Mouse (Mus musculus) heart, adult 2 months (tissue): ENCODE data around the gene 1700007K13Rik.

Experiments used
- CTCF ChIP-seq: fragments of 200-600 bp; IDR thresholded peaks from 2 replicates; pipeline ENCODE4 v1.8.1; 2022; ENCODE audit warnings: antibody characterized with exemption, mild to moderate bottlenecking, moderate library complexity
- EP300 ChIP-seq: fragments of 200-500 bp; IDR thresholded peaks from 2 replicates; pipeline ENCODE4 v1.6.1; 2011; ENCODE audit warnings: low read depth, low read length, control low read depth; ENCODE audit not compliant: insufficient read depth
- POLR2A ChIP-seq: fragments of 200-500 bp; IDR thresholded peaks from 2 replicates; pipeline ENCODE4 v1.6.1; 2011; ENCODE audit warnings: mild to moderate bottlenecking, low read depth, low read length, control low read depth; ENCODE audit not compliant: insufficient read depth

- TF ChIP-seq CTCF (peak; percentile 84), POLR2A (no peak), EP300 (no peak)
These were observed 2.2 kb downstream of the 1700007K13Rik start for GRCm38 (mm10) chr2:28463919-28464318.
